Mouse (Mus musculus) liver, embryonic 16.5 days (tissue): ENCODE data around the gene Ttll6. TPM values are rescaled to one million over a fixed set of nuclear protein-coding genes. Genes with fewer than 3 reads are reported as not detected.
"Not testable (repeated sequence)": the region's sequence is repeated elsewhere in the genome, so short reads cannot be mapped to it uniquely, and the experiment has no call there.

Experiments
- ATAC-seq: fragments of 200-750 bp; cut with Nextera tagmentation; 2 replicates; pipeline ENCODE4 v1.8.0; 2017; ENCODE audit warnings: low read depth, mild to moderate bottlenecking, moderate number of reproducible peaks, moderate library complexity
- H3K27ac ChIP-seq: fragments of 300-500 bp; sonication (generic); 2 replicates; pipeline ENCODE4 v1.5.1; 2014; ENCODE audit warnings: mild to moderate bottlenecking, low read length
- H3K27me3 ChIP-seq: fragments of 300-500 bp; sonication (generic); 2 replicates; pipeline ENCODE4 v1.6.1; 2014; ENCODE audit warnings: low read depth, low read length, mixed read lengths; ENCODE audit not compliant: control insufficient read depth, insufficient read depth
- H3K36me3 ChIP-seq: fragments of 300-500 bp; sonication (generic); 2 replicates; pipeline ENCODE4 v1.6.1; 2014; ENCODE audit warnings: mild to moderate bottlenecking; ENCODE audit not compliant: control insufficient read depth, insufficient read depth
- H3K4me1 ChIP-seq: fragments of 300-500 bp; sonication (generic); 2 replicates; pipeline ENCODE4 v1.6.1; 2014; ENCODE audit warnings: low read depth, low read length, mixed read lengths; ENCODE audit not compliant: control insufficient read depth
- H3K4me2 ChIP-seq: fragments of 300-500 bp; sonication (generic); 2 replicates; pipeline ENCODE4 v1.6.1; 2014; ENCODE audit warnings: low read depth, low read length, mixed read lengths
- H3K4me3 ChIP-seq: fragments of 300-500 bp; sonication (generic); 2 replicates; pipeline ENCODE4 v1.5.1; 2014; ENCODE audit warnings: low read depth, mild to moderate bottlenecking, low read length
- H3K9ac ChIP-seq: fragments of 300-500 bp; sonication (generic); 2 replicates; pipeline ENCODE4 v1.6.1; 2014; ENCODE audit warnings: low read depth, low read length
- H3K9me3 ChIP-seq: fragments of 300-500 bp; sonication (generic); replicated peaks from 2 replicates; pipeline ENCODE4 v1.6.1; 2016; ENCODE audit warnings: low read length; ENCODE audit not compliant: control insufficient read depth
- WGBS: fragments of 180-500 bp; shearing (Covaris S2); extraction: QIAGEN DNeasy Blood & Tissue Kit; methylation state at CpG from one replicate; pipeline ENCODE4 v1.1.7; 2014; ENCODE audit not compliant: insufficient replicate concordance; 5-methylcytosine and 5-hydroxymethylcytosine counted together
- polyA plus RNA-seq: library from polyadenylated mRNA; unstranded; fragments of >200 nt; fragmentation: Nextera tagmentation; extraction: Ambion mirVana; gene quantifications from 2 replicates; pipeline ENCODE4 v1.2.1, GENCODE M21; 2015

Ttll6 gene
- polyA plus RNA-seq, result not detected in 2 replicates

- Histone ChIP-seq H3K4me2 (0 out of 2 replicates have a peak within 1 kb of the TSS, but pooled peaks have one; percentile 37), H3K9me3 (no peaks in the 10 kb centered on the region), H3K36me3 (no peaks in the 10 kb centered on the region), H3K4me3 (no peak within 1 kb of the TSS), H3K27ac (no peak within 1 kb of the TSS), H3K27me3 (no peaks in the 10 kb centered on the region; the same call in 1 of the 2 replicates), H3K4me1 (no peaks in the 10 kb centered on the region; the same call in 1 of the 2 replicates), H3K9ac (no peak within 1 kb of the TSS)
- 22% methylated on average over 16 of the region's 16 CpGs for WGBS
- ATAC-seq, result 0 out of 2 replicates have a peak, but pooled peaks have one; percentile 27
Measured at GRCm38 (mm10) chr11:96133239-96133865, at the start of gene Ttll6. Gene Ttll6, plus strand, starts transcription at chr11:96133786.

- Histone ChIP-seq H3K36me3 (no peaks in the 10 kb centered on the region), H3K4me3 (no peak overlapping the region), H3K27ac (no peak overlapping the region), H3K4me1 (no peaks in the 10 kb centered on the region), H3K27me3 (no peaks in the 10 kb centered on the region; the same call in 1 of the 2 replicates), H3K9me3 (no peaks in the 10 kb centered on the region), H3K9ac (no peak overlapping the region), H3K4me2 (no peak overlapping the region)
- ATAC-seq, result no peak
- WGBS, result 73% methylated on average over 6 of the region's 6 CpGs
Measured at GRCm38 (mm10) chr11:96087981-96088380, 45.6 kb upstream of the Ttll6 start.

- Histone ChIP-seq H3K27ac (no peak overlapping the region), H3K4me2 (no peak overlapping the region), H3K9ac (no peak overlapping the region), H3K4me1 (no peaks in the 10 kb centered on the region), H3K9me3 (no peaks in the 10 kb centered on the region), H3K36me3 (no peaks in the 10 kb centered on the region), H3K27me3 (no peaks in the 10 kb centered on the region; the same call in 1 of the 2 replicates), H3K4me3 (no peak overlapping the region)
- ATAC-seq, result no peak
- WGBS, result 37% methylated on average over 2 of the region's 2 CpGs
Measured at GRCm38 (mm10) chr11:96091073-96091472, 42.5 kb upstream of the Ttll6 start.

GRCm38 (mm10) chr11:96092674-96093291 lies 40.8 kb upstream of the Ttll6 start:
- Histone ChIP-seq H3K27me3 (no peaks in the 10 kb centered on the region; the same call in 1 of the 2 replicates), H3K4me3 (no peak overlapping the region), H3K36me3 (no peaks in the 10 kb centered on the region), H3K4me2 (no peak overlapping the region), H3K4me1 (no peaks in the 10 kb centered on the region), H3K27ac (no peak overlapping the region), H3K9me3 (no peaks in the 10 kb centered on the region), H3K9ac (no peak overlapping the region)
- 34% methylated on average over 7 of the region's 7 CpGs for WGBS
- ATAC-seq, result no peak

GRCm38 (mm10) chr11:96093361-96093760 lies 40.2 kb upstream of the Ttll6 start:
- Histone ChIP-seq H3K4me2 (no peak overlapping the region), H3K9me3 (no peaks in the 10 kb centered on the region), H3K27me3 (no peaks in the 10 kb centered on the region; the same call in 1 of the 2 replicates), H3K4me3 (no peak overlapping the region), H3K36me3 (no peaks in the 10 kb centered on the region), H3K27ac (no peak overlapping the region), H3K9ac (no peak overlapping the region), H3K4me1 (no peaks in the 10 kb centered on the region)
- ATAC-seq, result no peak
- 10% methylated on average over 3 of the region's 3 CpGs for WGBS

GRCm38 (mm10) chr11:96108376-96108775 lies 25.2 kb upstream of the Ttll6 start:
- 56% methylated on average over 1 of the region's 1 CpGs for WGBS
- no peak overlapping the region for H3K27ac ChIP-seq
- no peak overlapping the region for H3K4me2 ChIP-seq
- no peak overlapping the region for H3K9ac ChIP-seq
- no peaks in the 10 kb centered on the region for H3K9me3 ChIP-seq
- H3K36me3 ChIP-seq, result no peaks in the 10 kb centered on the region
- no peak for ATAC-seq
- H3K27me3 ChIP-seq, result no peaks in the 10 kb centered on the region
- H3K4me3 ChIP-seq, result no peak overlapping the region
- no peaks in the 10 kb centered on the region for H3K4me1 ChIP-seq

- not testable (repeated sequence) for H3K27me3 ChIP-seq, H3K4me1 ChIP-seq, ATAC-seq, H3K36me3 ChIP-seq, H3K9me3 ChIP-seq, H3K4me2 ChIP-seq, H3K27ac ChIP-seq, H3K4me3 ChIP-seq, H3K9ac ChIP-seq
- WGBS, result 62% methylated on average over 2 of the region's 2 CpGs
Measured at GRCm38 (mm10) chr11:96110950-96111349, 22.6 kb upstream of the Ttll6 start.

GRCm38 (mm10) chr11:96111751-96112150 lies 21.8 kb upstream of the Ttll6 start, which contains the start of gene Calcoco2:
Gene Calcoco2, minus strand, starts transcription at chr11:96111964.
- Histone ChIP-seq H3K36me3 (no peaks in the 10 kb centered on the region), H3K9me3 (no peaks in the 10 kb centered on the region), H3K4me2 (no peak within 1 kb of the TSS), H3K27ac (no peak within 1 kb of the TSS), H3K4me3 (no peak within 1 kb of the TSS), H3K9ac (no peak within 1 kb of the TSS), H3K27me3 (no peaks in the 10 kb centered on the region), H3K4me1 (no peaks in the 10 kb centered on the region)
- ATAC-seq, result no peak
- 42% methylated on average over 14 of the region's 14 CpGs for WGBS

- ATAC-seq, result no peak
- no peaks in the 10 kb centered on the region for H3K9me3 ChIP-seq
- 48% methylated on average over 2 of the region's 2 CpGs for WGBS
- no peak overlapping the region for H3K4me3 ChIP-seq
- H3K27ac ChIP-seq, result no peak overlapping the region
- no peaks in the 10 kb centered on the region for H3K27me3 ChIP-seq
- H3K4me2 ChIP-seq, result no peak overlapping the region
- no peaks in the 10 kb centered on the region for H3K36me3 ChIP-seq
- no peaks in the 10 kb centered on the region for H3K4me1 ChIP-seq
- no peak overlapping the region for H3K9ac ChIP-seq
Measured at GRCm38 (mm10) chr11:96114077-96114476, 19.5 kb upstream of the Ttll6 start.
